Mouse (Mus musculus): ENCODE results near the gene Atp5l.

GRCm38 (mm10) chr9:44954432-44954831 is 33.9 kb upstream of the Atp5l start:
- TF ChIP-seq CEBPB (IDR thresholded peaks at IDR 0.05; ENCODE audit: insufficient read depth, poor library complexity, severe bottlenecking) (no peak), TCF3 (IDR thresholded peaks at IDR 0.05; ENCODE audit: insufficient read length, low read depth) (no peak), POLR2A (IDR thresholded peaks at IDR 0.05; ENCODE audit: insufficient read length, low read depth) (no peak), E2F4 (IDR thresholded peaks at IDR 0.05; ENCODE audit: insufficient read depth) (no peak), MAX (IDR thresholded peaks at IDR 0.05; ENCODE audit: low read depth) (no peak), POLR2AphosphoS2 (IDR thresholded peaks at IDR 0.05; ENCODE audit: insufficient read length, low read depth) (no peak), USF1 (IDR thresholded peaks at IDR 0.05; ENCODE audit: low read depth) (no peak), TCF12 (IDR thresholded peaks at IDR 0.05; ENCODE audit: insufficient read depth, poor library complexity, severe bottlenecking) (no peak), MYOD1 (IDR thresholded peaks at IDR 0.05; ENCODE audit: control insufficient read depth in 1 of 3, insufficient read length in 2 of 3, low read depth in 2 of 3) (no peak), SRF (IDR thresholded peaks at IDR 0.05; ENCODE audit: control insufficient read depth, insufficient read length, low read depth) (no peak), REST (IDR thresholded peaks at IDR 0.05; ENCODE audit: insufficient read depth, insufficient read length) (no peak)

Data from myocyte (in vitro differentiated cells).